Mouse (Mus musculus) heart, adult 2 months (tissue): ENCODE data around the gene Dcp1b.

Source experiments
- CTCF ChIP-seq: fragments of 200-600 bp; IDR thresholded peaks from 2 replicates; pipeline ENCODE4 v1.8.1; 2022; ENCODE audit warnings: antibody characterized with exemption, mild to moderate bottlenecking, moderate library complexity
- EP300 ChIP-seq: fragments of 200-500 bp; IDR thresholded peaks from 2 replicates; pipeline ENCODE4 v1.6.1; 2011; ENCODE audit warnings: low read depth, low read length, control low read depth; ENCODE audit not compliant: insufficient read depth
- POLR2A ChIP-seq: fragments of 200-500 bp; IDR thresholded peaks from 2 replicates; pipeline ENCODE4 v1.6.1; 2011; ENCODE audit warnings: mild to moderate bottlenecking, low read depth, low read length, control low read depth; ENCODE audit not compliant: insufficient read depth

DNA sequence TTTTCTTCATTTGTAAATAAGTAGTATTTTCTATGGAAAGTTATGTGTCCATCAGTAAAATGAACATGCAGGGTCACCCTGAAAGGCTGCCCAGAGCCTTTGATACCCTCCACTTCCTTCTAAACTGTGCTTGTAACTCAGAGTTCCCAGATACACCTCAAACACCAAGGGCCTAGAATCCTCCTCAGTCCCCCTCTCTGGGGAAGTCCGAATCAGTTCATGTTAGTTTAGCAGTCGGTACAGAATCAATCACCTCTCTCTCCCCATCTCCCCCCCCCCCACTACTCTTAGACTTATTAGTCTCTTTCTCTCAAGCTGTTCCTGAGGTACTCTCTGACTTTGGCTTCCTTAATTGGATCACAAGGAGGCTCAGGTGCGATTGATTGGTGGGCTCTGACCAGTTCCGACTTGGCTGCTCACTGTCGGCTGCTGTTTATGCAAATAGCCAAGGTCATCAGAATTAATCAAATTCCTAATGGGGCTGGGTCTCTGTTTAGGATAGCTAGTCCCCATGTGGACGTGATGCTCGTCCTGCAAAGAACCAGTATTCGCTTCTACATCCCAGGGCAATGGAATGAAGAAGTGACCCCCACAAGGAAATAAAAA, 24.3 kb downstream of the Dcp1b start:
- TF ChIP-seq POLR2A (no peak), CTCF (no peak), EP300 (no peak)
